Mouse (Mus musculus) kidney, adult 9 months (tissue): Measurements from ENCODE around the gene Fam117a.

Experiments used
- DNase-seq: peaks from one replicate; pipeline ENCODE4 v3.0.0; 2022

Fam117a gene

GRCm38 (mm10) chr11:95336568-95337128 lies at the start of gene Fam117a:
Gene Fam117a, plus strand, starts transcription at chr11:95337018.
- peak; percentile 94 for DNase-seq

- no peak for DNase-seq
These were observed 44.8 kb upstream of the Fam117a start for GRCm38 (mm10) chr11:95291998-95292397.

GRCm38 (mm10) chr11:95293017-95293624 lies 43.7 kb upstream of the Fam117a start:
- no peak for DNase-seq

- no peak for DNase-seq
These were observed 41.1 kb upstream of the Fam117a start for GRCm38 (mm10) chr11:95295736-95296135.

GRCm38 (mm10) chr11:95298146-95298545 lies 38.7 kb upstream of the Fam117a start:
- DNase-seq: no peak

- DNase-seq: no peak
These were observed 36.9 kb upstream of the Fam117a start for GRCm38 (mm10) chr11:95299886-95300285.

- DNase-seq: no peak
These were observed 35.0 kb upstream of the Fam117a start for GRCm38 (mm10) chr11:95301772-95302171.

- no peak for DNase-seq
These were observed 31.2 kb upstream of the Fam117a start for GRCm38 (mm10) chr11:95305600-95305999.

GRCm38 (mm10) chr11:95307526-95307925 lies 29.3 kb upstream of the Fam117a start:
- DNase-seq: peak; percentile 28

GRCm38 (mm10) chr11:95309510-95310006 lies 27.3 kb upstream of the Fam117a start:
- peak; percentile 99 for DNase-seq

GRCm38 (mm10) chr11:95310007-95310647 lies 26.7 kb upstream of the Fam117a start, which contains the start of gene Kat7:
Gene Kat7, minus strand, starts transcription at chr11:95310246.
- DNase-seq: peak; percentile 100

GRCm38 (mm10) chr11:95310648-95311424 lies 26.0 kb upstream of the Fam117a start:
- DNase-seq: no peak

- DNase-seq: no peak
These were observed 25.4 kb upstream of the Fam117a start for GRCm38 (mm10) chr11:95311425-95311807.

- DNase-seq: no peak
These were observed 21.4 kb upstream of the Fam117a start for GRCm38 (mm10) chr11:95315215-95315955.

GRCm38 (mm10) chr11:95318116-95318515 lies 18.7 kb upstream of the Fam117a start:
- no peak for DNase-seq

GRCm38 (mm10) chr11:95319506-95319905 lies 17.3 kb upstream of the Fam117a start:
- no peak for DNase-seq

GRCm38 (mm10) chr11:95320010-95320409 lies 16.8 kb upstream of the Fam117a start:
- no peak for DNase-seq

GRCm38 (mm10) chr11:95324181-95324580 lies 12.6 kb upstream of the Fam117a start:
- DNase-seq: no peak

GRCm38 (mm10) chr11:95325832-95326231 lies 11.0 kb upstream of the Fam117a start:
- DNase-seq: no peak

GRCm38 (mm10) chr11:95326243-95326642 lies 10.6 kb upstream of the Fam117a start:
- DNase-seq: no peak

- no peak for DNase-seq
These were observed 8.2 kb upstream of the Fam117a start for GRCm38 (mm10) chr11:95328629-95329028.

GRCm38 (mm10) chr11:95330662-95331061 lies 6.2 kb upstream of the Fam117a start:
- DNase-seq: no peak

- no peak for DNase-seq
These were observed 3.6 kb upstream of the Fam117a start for GRCm38 (mm10) chr11:95333209-95333608.
